Mouse (Mus musculus): Measurements from ENCODE around the gene Rgs12.

The Rgs12 gene

GRCm38 (mm10) chr5:34948861-34949760 lies at the start of gene Rgs12:
Gene Rgs12 (plus strand): TSS chr5:34949445.
- peak in 1 of 2 experiments; percentile 24 for DNase-seq (ENCODE audit: low spot score in 2 of 2)

- no peak for DNase-seq (ENCODE audit: low spot score in 2 of 2)
These were observed 49.3 kb upstream of the Rgs12 start for GRCm38 (mm10) chr5:34899787-34900469.

GRCm38 (mm10) chr5:34902371-34902770 lies 46.9 kb upstream of the Rgs12 start:
- DNase-seq (ENCODE audit: low spot score in 2 of 2), result no peak

- no peak for DNase-seq (ENCODE audit: low spot score in 2 of 2)
These were observed 46.3 kb upstream of the Rgs12 start for GRCm38 (mm10) chr5:34902811-34903385.

- no peak for DNase-seq (ENCODE audit: low spot score in 2 of 2)
These were observed 44.8 kb upstream of the Rgs12 start for GRCm38 (mm10) chr5:34904412-34904811.

- peak in 1 of 2 experiments; percentile 18 for DNase-seq (ENCODE audit: low spot score in 2 of 2)
These were observed 42.0 kb upstream of the Rgs12 start for GRCm38 (mm10) chr5:34907230-34907629.

GRCm38 (mm10) chr5:34907910-34908725 lies 41.1 kb upstream of the Rgs12 start, which contains the start of gene Msantd1:
Gene Msantd1 (plus strand): TSS chr5:34908012.
- no peak for DNase-seq (ENCODE audit: low spot score in 2 of 2)

GRCm38 (mm10) chr5:34908726-34909633 lies 40.3 kb upstream of the Rgs12 start:
- no peak for DNase-seq (ENCODE audit: low spot score in 2 of 2)

GRCm38 (mm10) chr5:34909634-34910503 lies 39.4 kb upstream of the Rgs12 start:
- DNase-seq (ENCODE audit: low spot score in 2 of 2), result no peak

- DNase-seq (ENCODE audit: low spot score in 2 of 2), result no peak
These were observed 38.8 kb upstream of the Rgs12 start for GRCm38 (mm10) chr5:34910504-34910815.

- peak; percentile 68 to 71 for DNase-seq (ENCODE audit: low spot score in 2 of 2)
These were observed 33.4 kb upstream of the Rgs12 start for GRCm38 (mm10) chr5:34915801-34916200.

- no peak for DNase-seq (ENCODE audit: low spot score in 2 of 2)
These were observed 32.0 kb upstream of the Rgs12 start for GRCm38 (mm10) chr5:34917234-34917655.

GRCm38 (mm10) chr5:34918785-34919184 lies 30.5 kb upstream of the Rgs12 start:
- DNase-seq (ENCODE audit: low spot score in 2 of 2), result no peak

GRCm38 (mm10) chr5:34922531-34922930 lies 26.7 kb upstream of the Rgs12 start:
- DNase-seq (ENCODE audit: low spot score in 2 of 2), result no peak

- no peak for DNase-seq (ENCODE audit: low spot score in 2 of 2)
These were observed 25.3 kb upstream of the Rgs12 start for GRCm38 (mm10) chr5:34923920-34924319.

- no peak for DNase-seq (ENCODE audit: low spot score in 2 of 2)
These were observed 24.7 kb upstream of the Rgs12 start for GRCm38 (mm10) chr5:34924519-34924918.

- no peak for DNase-seq (ENCODE audit: low spot score in 2 of 2)
These were observed 21.6 kb upstream of the Rgs12 start for GRCm38 (mm10) chr5:34927648-34928047.

GRCm38 (mm10) chr5:34930151-34930975 lies 18.9 kb upstream of the Rgs12 start:
- DNase-seq (ENCODE audit: low spot score in 2 of 2), result no peak

- DNase-seq (ENCODE audit: low spot score in 2 of 2), result no peak
These were observed 18.2 kb upstream of the Rgs12 start for GRCm38 (mm10) chr5:34931091-34931490.
